Mouse (Mus musculus): ENCODE data around the gene Rabl6.

Gene Rabl6

GRCm38 (mm10) chr2:25600037-25600436 is 8.3 kb downstream of the Rabl6 start:
- in situ Hi-C loops (cut with MboI; ENCODE audit: low pct_unique_long_range_greater_than_20kb in 1 of 2, low sequenced_read_pairs in 2 of 2, unreplicated experiment in 1 of 2), result no loop called here

GRCm38 (mm10) chr2:25598749-25599148 is 9.6 kb downstream of the Rabl6 start:
- in situ Hi-C loops (cut with MboI; ENCODE audit: low pct_unique_long_range_greater_than_20kb in 1 of 2, low sequenced_read_pairs in 2 of 2, unreplicated experiment in 1 of 2), result no loop called here

- in situ Hi-C loops (cut with MboI; ENCODE audit: low pct_unique_long_range_greater_than_20kb in 1 of 2, low sequenced_read_pairs in 2 of 2, unreplicated experiment in 1 of 2), result no loop called here
Observed at GRCm38 (mm10) chr2:25596765-25597510, 11.4 kb downstream of the Rabl6 start.

- in situ Hi-C loops (cut with MboI; ENCODE audit: low pct_unique_long_range_greater_than_20kb in 1 of 2, low sequenced_read_pairs in 2 of 2, unreplicated experiment in 1 of 2), result no loop called here
Observed at GRCm38 (mm10) chr2:25591863-25592262, 16.5 kb downstream of the Rabl6 start.

- in situ Hi-C loops (cut with MboI; ENCODE audit: low pct_unique_long_range_greater_than_20kb in 1 of 2, low sequenced_read_pairs in 2 of 2, unreplicated experiment in 1 of 2), result no loop called here
Observed at GRCm38 (mm10) chr2:25588227-25588907, 20.0 kb downstream of the Rabl6 start.

GRCm38 (mm10) chr2:25587290-25587689 is 21.0 kb downstream of the Rabl6 start:
- in situ Hi-C loops (cut with MboI; ENCODE audit: low pct_unique_long_range_greater_than_20kb in 1 of 2, low sequenced_read_pairs in 2 of 2, unreplicated experiment in 1 of 2), result no loop called here

- in situ Hi-C loops (cut with MboI; ENCODE audit: low pct_unique_long_range_greater_than_20kb in 1 of 2, low sequenced_read_pairs in 2 of 2, unreplicated experiment in 1 of 2), result no loop called here
Observed at GRCm38 (mm10) chr2:25585601-25586000, 22.7 kb downstream of the Rabl6 start.

- in situ Hi-C loops (cut with MboI; ENCODE audit: low pct_unique_long_range_greater_than_20kb in 1 of 2, low sequenced_read_pairs in 2 of 2, unreplicated experiment in 1 of 2), result no loop called here
Observed at GRCm38 (mm10) chr2:25584856-25585255, 23.5 kb downstream of the Rabl6 start.

GRCm38 (mm10) chr2:25584152-25584551 is 24.2 kb downstream of the Rabl6 start:
- in situ Hi-C loops (cut with MboI; ENCODE audit: low pct_unique_long_range_greater_than_20kb in 1 of 2, low sequenced_read_pairs in 2 of 2, unreplicated experiment in 1 of 2), result no loop called here

GRCm38 (mm10) chr2:25583571-25583970 is 24.8 kb downstream of the Rabl6 start:
- in situ Hi-C loops (cut with MboI; ENCODE audit: low pct_unique_long_range_greater_than_20kb in 1 of 2, low sequenced_read_pairs in 2 of 2, unreplicated experiment in 1 of 2), result no loop called here

- in situ Hi-C loops (cut with MboI; ENCODE audit: low pct_unique_long_range_greater_than_20kb in 1 of 2, low sequenced_read_pairs in 2 of 2, unreplicated experiment in 1 of 2), result no loop called here
Observed at GRCm38 (mm10) chr2:25583120-25583481, 25.2 kb downstream of the Rabl6 start.

GRCm38 (mm10) chr2:25582466-25583119 is 25.7 kb downstream of the Rabl6 start:
- in situ Hi-C loops (cut with MboI; ENCODE audit: low pct_unique_long_range_greater_than_20kb in 1 of 2, low sequenced_read_pairs in 2 of 2, unreplicated experiment in 1 of 2), result no loop called here

GRCm38 (mm10) chr2:25581901-25582301 is 26.4 kb downstream of the Rabl6 start:
- in situ Hi-C loops (cut with MboI; ENCODE audit: low pct_unique_long_range_greater_than_20kb in 1 of 2, low sequenced_read_pairs in 2 of 2, unreplicated experiment in 1 of 2), result no loop called here

- in situ Hi-C loops (cut with MboI; ENCODE audit: low pct_unique_long_range_greater_than_20kb in 1 of 2, low sequenced_read_pairs in 2 of 2, unreplicated experiment in 1 of 2), result no loop called here
Observed at GRCm38 (mm10) chr2:25581294-25581864, 26.9 kb downstream of the Rabl6 start, which contains the start of gene Ajm1. Gene Ajm1 (minus strand): TSS chr2:25581757.

- in situ Hi-C loops (cut with MboI; ENCODE audit: low pct_unique_long_range_greater_than_20kb in 1 of 2, low sequenced_read_pairs in 2 of 2, unreplicated experiment in 1 of 2), result no loop called here
Observed at GRCm38 (mm10) chr2:25580621-25581101, 27.7 kb downstream of the Rabl6 start.

- in situ Hi-C loops (cut with MboI; ENCODE audit: low pct_unique_long_range_greater_than_20kb in 1 of 2, low sequenced_read_pairs in 2 of 2, unreplicated experiment in 1 of 2), result no loop called here
Observed at GRCm38 (mm10) chr2:25579737-25580460, 28.4 kb downstream of the Rabl6 start.

GRCm38 (mm10) chr2:25578796-25579736 is 29.3 kb downstream of the Rabl6 start:
- in situ Hi-C loops (cut with MboI; ENCODE audit: low pct_unique_long_range_greater_than_20kb in 1 of 2, low sequenced_read_pairs in 2 of 2, unreplicated experiment in 1 of 2), result no loop called here

Data from mouse embryonic stem cell (cell line).